Mouse (Mus musculus) MEL (cell line): ENCODE measurements around the gene Jag2.

Experiments
- CHD2 ChIP-seq: IDR thresholded peaks from 2 replicates; pipeline ENCODE4 v1.6.1; 2011; ENCODE audit warnings: low read length, improper control_type of control experiment
- CTCF ChIP-seq, 3 experiments: IDR thresholded peaks in 2 of 3; conservative IDR thresholded peaks in 1 of 3; 2 replicates each; pipeline ENCODE4 v1.5.1; 2011 to 2012; ENCODE audit warnings: low read length in 3 of 3, low read depth in 2 of 3, mild to moderate bottlenecking in 2 of 3, improper control_type of control experiment in 1 of 3, inconsistent platforms in 1 of 3, mixed read lengths in 1 of 3, moderate library complexity in 1 of 3; ENCODE audit not compliant: control insufficient read depth in 1 of 3, insufficient read depth in 1 of 3, poor library complexity in 1 of 3, severe bottlenecking in 1 of 3
- GATA1 ChIP-seq: IDR thresholded peaks from 2 replicates; pipeline ENCODE4 v1.6.1; 2011; ENCODE audit warnings: low read depth, low read length, improper control_type of control experiment
- KAT2A ChIP-seq: conservative IDR thresholded peaks from 2 replicates; pipeline ENCODE4 v1.6.1; 2012; ENCODE audit warnings: low read depth, low read length, improper control_type of control experiment, inconsistent platforms
- NELFE ChIP-seq: IDR thresholded peaks from 2 replicates; pipeline ENCODE4 v1.6.1; 2011; ENCODE audit warnings: low read depth, low read length, improper control_type of control experiment
- NRF1 ChIP-seq: IDR thresholded peaks from 2 replicates; pipeline ENCODE4 v1.6.1; 2014; ENCODE audit warnings: low read depth, mild to moderate bottlenecking, inconsistent platforms, low read length, improper control_type of control experiment, moderate library complexity; ENCODE audit not compliant: poor library complexity, insufficient read depth, severe bottlenecking
- ZC3H11A ChIP-seq: IDR thresholded peaks from 2 replicates; pipeline ENCODE4 v1.6.1; 2012; ENCODE audit warnings: low read depth, mild to moderate bottlenecking, inconsistent platforms, low read length, improper control_type of control experiment
- ZKSCAN1 ChIP-seq: IDR thresholded peaks from 2 replicates; pipeline ENCODE4 v1.6.1; 2012; ENCODE audit warnings: low read depth, mild to moderate bottlenecking, inconsistent platforms, low read length, improper control_type of control experiment, moderate library complexity
- ZMIZ1 ChIP-seq: IDR thresholded peaks from 2 replicates; pipeline ENCODE4 v1.6.1; 2012; ENCODE audit warnings: low read depth, mild to moderate bottlenecking, inconsistent platforms, low read length, improper control_type of control experiment, moderate library complexity

DNA sequence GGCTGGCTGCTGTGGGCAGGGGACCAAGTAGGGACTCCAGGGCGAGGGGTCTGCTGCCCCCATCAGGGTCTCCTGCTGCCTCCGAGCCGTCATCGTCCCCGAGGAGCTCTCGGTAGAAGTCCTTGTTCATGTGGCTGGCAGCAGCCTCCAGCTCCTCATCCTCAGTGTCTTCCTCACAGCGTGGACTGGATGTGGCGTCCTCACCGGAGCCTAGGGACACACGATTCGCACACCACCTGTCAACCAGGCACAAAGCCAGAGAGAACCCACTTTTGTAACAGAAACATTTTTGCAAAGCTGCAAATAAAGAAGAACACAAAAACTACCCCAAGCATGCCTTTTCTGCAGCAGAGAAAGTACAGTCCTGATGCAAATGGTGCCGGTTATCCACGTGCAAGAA, 36.2 kb upstream of the Jag2 start:
- TF ChIP-seq CHD2 (no peak), GATA1 (no peak), ZKSCAN1 (no peak), CTCF (IDR thresholded peaks at IDR 0.05 in 2 of 3, conservative IDR thresholded peaks at IDR 0.05 in 1 of 3; ENCODE audit: control insufficient read depth in 1 of 3, insufficient read depth in 1 of 3, low read depth in 2 of 3, low read length in 3 of 3, poor library complexity in 1 of 3, severe bottlenecking in 1 of 3) (no peak), NRF1 (no peak), NELFE (no peak), ZC3H11A (no peak), ZMIZ1 (no peak), KAT2A (no peak)
